Mouse (Mus musculus) kidney, postnatal 0 days (tissue): ENCODE measurements at regions not wholly inside any gene's neighbourhood (a gene's known extent, or its start where the extent isn't known, plus 50 kb on each side); places are given as distances from the start of the nearest gene placed in this dataset.

Source experiments
- ATAC-seq: fragments of 200-750 bp; cut with Nextera tagmentation; replicated peaks from 2 replicates; pipeline ENCODE4 v1.8.0; 2017; ENCODE audit warnings: low read depth, moderate number of reproducible peaks, moderate TSS enrichment, moderate library complexity; ENCODE audit not compliant: low FRiP score
- DNase-seq: peaks from one replicate; pipeline ENCODE4 v3.0.0-alpha.2; 2016; ENCODE audit warnings: low spot score
- H3K27ac ChIP-seq: fragments of 300-500 bp; sonication (generic); 2 replicates; pipeline ENCODE4 v1.5.1; 2014; ENCODE audit warnings: mild to moderate bottlenecking
- H3K27me3 ChIP-seq: fragments of 300-500 bp; sonication (generic); 2 replicates; pipeline ENCODE4 v1.6.1; 2014; ENCODE audit warnings: low read length, mixed read lengths; ENCODE audit not compliant: insufficient read depth
- H3K36me3 ChIP-seq: fragments of 300-500 bp; sonication (generic); 2 replicates; pipeline ENCODE4 v1.6.1; 2014; ENCODE audit warnings: low read length, mixed read lengths; ENCODE audit not compliant: insufficient read depth
- H3K4me1 ChIP-seq: fragments of 300-500 bp; sonication (generic); replicated peaks from 2 replicates; pipeline ENCODE4 v1.6.1; 2014; ENCODE audit warnings: antibody characterized with exemption, low read length, mixed read lengths; ENCODE audit not compliant: insufficient read depth
- H3K4me2 ChIP-seq: fragments of 300-500 bp; sonication (generic); 2 replicates; pipeline ENCODE4 v1.6.1; 2014; ENCODE audit warnings: mild to moderate bottlenecking, low read length, moderate library complexity, mixed read lengths
- H3K4me3 ChIP-seq: fragments of 300-500 bp; sonication (generic); replicated peaks from 2 replicates; pipeline ENCODE4 v1.5.1; 2014; ENCODE audit warnings: low read depth, low read length
- H3K9ac ChIP-seq: fragments of 300-500 bp; sonication (generic); 2 replicates; pipeline ENCODE4 v1.6.1; 2014; ENCODE audit warnings: low read depth, low read length
- H3K9me3 ChIP-seq: fragments of 300-500 bp; sonication (generic); replicated peaks from 2 replicates; pipeline ENCODE4 v1.6.1; 2016; ENCODE audit warnings: low read length, inconsistent platforms, mixed read lengths
- CTCF ChIP-seq: IDR thresholded peaks from 2 replicates; pipeline ENCODE4 v1.5.1; 2016; ENCODE audit warnings: antibody characterized with exemption, low read depth, mild to moderate bottlenecking, moderate library complexity
- WGBS: fragments of 180-500 bp; shearing (Covaris S2); extraction: QIAGEN DNeasy Blood & Tissue Kit; methylation state at CpG from one replicate; pipeline ENCODE4 v1.1.7; 2014; 5-methylcytosine and 5-hydroxymethylcytosine counted together

DNA sequence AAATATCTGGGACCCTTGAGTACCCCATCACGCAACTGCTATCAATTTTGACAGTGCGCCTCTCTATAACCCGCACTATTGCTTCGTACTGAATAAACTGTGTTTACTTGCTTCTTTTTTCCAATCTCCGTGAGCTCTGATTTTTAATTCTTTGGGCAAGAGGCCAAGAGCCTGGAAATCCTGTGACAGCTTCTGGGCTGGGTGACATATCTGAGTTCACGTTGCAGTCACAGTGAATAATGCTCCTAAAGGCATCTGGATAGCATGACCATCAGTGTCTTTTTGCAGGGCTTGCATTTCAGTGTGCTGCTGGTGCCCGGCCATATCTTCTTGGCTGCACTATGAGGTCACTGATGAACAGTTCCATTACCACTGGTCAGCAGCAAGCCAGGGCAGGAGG is 158.2 kb upstream of the Mocs1 start:
- no peak for TF ChIP-seq CTCF
- H3K9me3 ChIP-seq: no peaks in the 10 kb centered on the region
- H3K27ac ChIP-seq: no peak overlapping the region
- H3K9ac ChIP-seq: no peak overlapping the region
- H3K4me2 ChIP-seq: no peak overlapping the region
- ATAC-seq (no peak), DNase-seq (peak; percentile 41)
- H3K36me3 ChIP-seq: no peaks in the 10 kb centered on the region
- H3K4me1 ChIP-seq: no peaks in the 10 kb centered on the region
- H3K4me3 ChIP-seq: no peak overlapping the region
- 62% methylated on average over 7 of the region's 7 CpGs for WGBS
- no peaks in the 10 kb centered on the region for H3K27me3 ChIP-seq

DNA sequence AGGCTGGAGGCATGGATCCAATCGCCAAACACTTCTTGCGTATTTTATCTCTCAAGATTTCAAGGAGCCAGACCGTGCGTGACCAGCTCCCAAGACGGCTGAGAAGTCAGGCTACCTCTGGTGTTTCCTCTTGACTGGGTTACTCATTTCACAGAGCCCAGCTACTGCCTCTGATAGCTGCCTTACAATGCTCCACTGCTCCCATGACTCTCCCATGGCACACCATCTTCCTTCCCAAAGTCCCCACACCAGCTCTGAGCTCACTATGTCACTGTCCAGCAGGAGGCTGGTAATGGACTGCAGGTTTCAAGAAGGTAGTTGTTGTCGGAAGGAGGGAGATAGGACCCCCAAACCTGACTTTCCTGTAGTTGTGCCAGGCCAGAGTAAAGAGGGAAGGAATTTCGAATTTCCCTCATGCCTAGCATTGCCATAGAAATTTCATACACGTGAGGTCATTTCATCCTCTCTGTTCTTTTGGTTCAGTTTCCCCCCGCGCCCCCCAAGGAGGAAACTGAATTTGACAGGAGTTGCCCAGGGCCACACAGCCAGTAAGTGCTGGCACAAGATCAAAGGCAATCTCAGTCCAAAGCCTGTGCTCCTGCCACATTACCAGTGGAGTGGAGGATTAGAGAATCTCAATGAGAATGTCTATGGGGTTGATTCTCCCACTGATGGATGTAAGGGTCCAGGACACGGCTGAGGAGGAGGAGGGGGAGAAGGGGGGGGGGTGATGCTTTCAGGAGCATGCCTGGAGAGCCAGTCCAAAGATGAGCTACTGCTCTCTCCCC is 155.3 kb upstream of the Mocs1 start:
- Histone ChIP-seq H3K27me3 (no peaks in the 10 kb centered on the region), H3K9me3 (no peaks in the 10 kb centered on the region), H3K4me1 (no peaks in the 10 kb centered on the region), H3K4me2 (no peak overlapping the region), H3K9ac (no peak overlapping the region), H3K4me3 (no peak overlapping the region), H3K36me3 (no peaks in the 10 kb centered on the region), H3K27ac (no peak overlapping the region)
- DNase-seq (peak; percentile 58), ATAC-seq (peak; percentile 76)
- 47% methylated on average over 11 of the region's 11 CpGs for WGBS
- TF ChIP-seq CTCF: no peak; the same call in 1 of the 2 replicates

DNA sequence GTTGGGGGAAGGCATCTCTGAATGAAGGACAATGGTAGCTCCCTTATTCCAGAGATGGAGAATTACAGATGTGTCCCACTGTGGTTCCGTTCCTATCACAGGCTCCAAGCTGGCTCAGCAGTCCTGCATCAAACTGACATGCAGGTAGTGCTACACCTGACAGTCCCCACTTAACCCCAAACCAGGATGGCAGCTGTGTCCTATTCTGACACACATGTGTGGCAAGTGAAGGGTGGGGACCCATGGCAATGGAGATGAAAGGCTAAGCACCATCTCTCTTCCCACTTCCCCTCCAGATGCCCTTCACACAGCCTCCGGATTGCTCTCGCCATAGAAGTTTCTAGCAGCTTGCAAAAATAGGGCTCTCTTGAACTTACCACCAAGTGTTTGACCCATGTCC is 153.2 kb upstream of the Mocs1 start:
- DNase-seq (no peak), ATAC-seq (no peak)
- no peak for TF ChIP-seq CTCF
- WGBS: 89% methylated on average over 3 of the region's 3 CpGs
- Histone ChIP-seq H3K27me3 (no peaks in the 10 kb centered on the region), H3K4me2 (no peak overlapping the region), H3K36me3 (no peaks in the 10 kb centered on the region), H3K27ac (no peak overlapping the region), H3K9me3 (no peaks in the 10 kb centered on the region), H3K4me3 (no peak overlapping the region), H3K4me1 (no peaks in the 10 kb centered on the region), H3K9ac (no peak overlapping the region)

GRCm38 (mm10) chr17:49275421-49275820 is 152.7 kb upstream of the Mocs1 start:
- H3K27ac ChIP-seq: no peak overlapping the region
- 94% methylated on average over 2 of the region's 2 CpGs for WGBS
- H3K4me2 ChIP-seq: no peak overlapping the region
- H3K4me3 ChIP-seq: no peak overlapping the region
- TF ChIP-seq CTCF: no peak
- H3K9ac ChIP-seq: no peak overlapping the region
- no peaks in the 10 kb centered on the region for H3K4me1 ChIP-seq
- DNase-seq (no peak), ATAC-seq (no peak)
- no peaks in the 10 kb centered on the region for H3K9me3 ChIP-seq
- no peaks in the 10 kb centered on the region for H3K36me3 ChIP-seq
- no peaks in the 10 kb centered on the region for H3K27me3 ChIP-seq

- no peak overlapping the region for H3K9ac ChIP-seq
- 95% methylated on average over 2 of the region's 2 CpGs for WGBS
- H3K4me3 ChIP-seq: no peak overlapping the region
- no peaks in the 10 kb centered on the region for H3K4me1 ChIP-seq
- DNase-seq (no peak), ATAC-seq (no peak)
- TF ChIP-seq CTCF: no peak
- H3K4me2 ChIP-seq: no peak overlapping the region
- H3K9me3 ChIP-seq: no peaks in the 10 kb centered on the region
- H3K27me3 ChIP-seq: no peaks in the 10 kb centered on the region
- H3K36me3 ChIP-seq: no peaks in the 10 kb centered on the region
- H3K27ac ChIP-seq: no peak overlapping the region
Observed at GRCm38 (mm10) chr17:49275916-49276315, 152.2 kb upstream of the Mocs1 start.

DNA sequence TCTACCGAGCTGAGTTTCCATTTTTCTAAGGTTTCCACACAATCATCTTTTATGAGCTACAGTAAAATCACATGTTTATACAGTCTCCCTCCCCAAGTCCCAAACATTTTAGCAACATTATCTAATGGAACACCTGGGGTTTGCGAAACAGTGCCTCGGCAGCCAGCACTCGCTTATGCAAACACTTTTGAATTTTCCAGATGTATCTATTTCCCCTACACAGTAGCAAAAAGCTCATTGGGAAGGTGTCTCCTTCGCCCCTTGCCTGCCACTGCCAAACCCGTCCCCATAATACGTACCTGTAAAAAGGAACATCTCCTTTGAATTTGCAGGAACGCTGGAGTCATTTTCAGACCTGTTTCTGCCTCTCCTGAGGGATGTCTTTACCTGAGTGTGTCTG is 149.6 kb upstream of the Mocs1 start:
- Histone ChIP-seq H3K36me3 (no peaks in the 10 kb centered on the region), H3K4me2 (no peak overlapping the region), H3K9ac (no peak overlapping the region), H3K9me3 (no peaks in the 10 kb centered on the region), H3K4me3 (no peak overlapping the region), H3K27ac (no peak overlapping the region), H3K4me1 (no peaks in the 10 kb centered on the region), H3K27me3 (no peaks in the 10 kb centered on the region)
- ATAC-seq (no peak), DNase-seq (no peak)
- WGBS: 43% methylated on average over 8 of the region's 8 CpGs
- TF ChIP-seq CTCF: no peak
